Mouse (Mus musculus) hindlimb bud, embryonic 11.5 days (tissue): ENCODE measurements around the gene Gm48552.

Source experiments
- DNase-seq: peaks from one replicate; pipeline ENCODE4 v3.0.0-alpha.2; 2012; ENCODE audit warnings: low read depth, low spot score; ENCODE audit errors: extremely low spot score

Gm48552 gene

DNA sequence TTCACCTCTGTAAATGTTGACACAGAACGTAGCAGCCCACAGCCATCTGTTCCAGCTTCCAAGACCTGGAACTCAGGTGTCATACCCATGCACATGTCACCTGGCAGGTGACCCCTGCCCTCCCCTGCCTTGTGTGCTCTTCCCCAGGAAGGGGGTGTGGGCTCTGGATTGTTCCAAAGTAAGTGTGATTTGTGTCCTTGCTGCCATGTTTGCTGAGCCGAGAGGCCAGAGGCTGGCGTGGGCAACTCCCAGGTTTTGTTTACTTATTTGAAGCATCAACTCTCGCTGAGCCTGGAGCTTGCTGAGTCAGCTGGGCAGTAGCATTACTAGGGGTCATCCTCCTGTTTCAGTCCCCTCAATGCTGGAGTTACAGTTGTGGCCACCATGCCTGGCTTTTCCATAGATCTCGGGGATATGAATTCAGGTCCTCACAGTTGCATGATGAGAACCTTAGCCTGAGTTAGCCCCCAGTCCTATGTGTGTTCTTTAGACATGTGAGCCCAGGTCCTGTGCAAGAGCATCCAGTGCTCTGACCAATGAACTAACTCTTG is at the start of gene Gm48552:
TSS of gene Gm48552 (plus strand) at position 501 of the 551 bp plus-strand sequence.
- DNase-seq, result no peak

GRCm38 (mm10) chr10:81340551-81341332 is 48.1 kb upstream of the Gm48552 start:
- no peak for DNase-seq

- DNase-seq, result no peak
Measured at GRCm38 (mm10) chr10:81341333-81341949, 47.4 kb upstream of the Gm48552 start.

DNA sequence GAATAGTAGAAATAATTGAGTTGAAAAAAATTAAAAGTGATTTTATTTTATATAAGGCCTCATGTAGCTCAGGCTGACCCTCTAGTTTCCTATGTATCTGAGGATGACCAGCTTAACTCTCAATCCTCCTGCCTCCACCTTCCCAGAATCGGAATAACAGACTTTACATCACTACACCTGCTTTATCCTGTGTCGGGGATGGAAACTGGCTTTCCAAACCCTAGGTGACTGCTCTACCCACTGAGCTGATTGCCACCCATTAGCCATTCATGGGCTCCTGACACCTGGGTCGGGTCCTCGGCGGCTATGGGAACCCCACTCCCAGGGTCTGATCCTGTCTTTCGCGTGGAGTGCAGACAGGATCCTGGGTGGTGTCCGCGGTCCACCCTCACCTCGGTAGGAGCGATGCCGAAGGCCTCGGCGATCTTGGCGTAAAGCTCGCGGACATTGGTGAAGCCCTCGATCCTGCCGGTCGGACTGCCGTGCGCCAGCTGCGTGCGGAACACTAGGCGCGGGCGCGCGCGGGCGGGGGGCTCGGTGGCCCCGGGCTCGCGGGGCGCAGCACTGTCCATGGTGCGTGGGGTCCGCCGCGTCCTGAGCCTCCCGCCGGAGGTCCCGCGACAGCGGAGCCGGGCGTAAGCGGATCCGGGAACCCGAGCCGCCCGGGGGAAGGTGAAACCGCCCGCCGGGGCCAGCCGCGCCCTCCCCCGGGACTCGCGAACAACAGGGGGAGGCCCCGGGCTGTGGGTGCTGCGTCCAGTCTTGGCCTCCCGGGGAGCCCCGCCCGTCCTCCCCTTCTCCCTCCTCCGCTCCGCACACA is 45.9 kb upstream of the Gm48552 start, which contains the start of gene Gipc3:
TSS of gene Gipc3 (minus strand) at position 581 of the 820 bp plus-strand sequence.
- DNase-seq, result no peak

GRCm38 (mm10) chr10:81344421-81345161 is 44.2 kb upstream of the Gm48552 start:
- DNase-seq, result no peak

DNA sequence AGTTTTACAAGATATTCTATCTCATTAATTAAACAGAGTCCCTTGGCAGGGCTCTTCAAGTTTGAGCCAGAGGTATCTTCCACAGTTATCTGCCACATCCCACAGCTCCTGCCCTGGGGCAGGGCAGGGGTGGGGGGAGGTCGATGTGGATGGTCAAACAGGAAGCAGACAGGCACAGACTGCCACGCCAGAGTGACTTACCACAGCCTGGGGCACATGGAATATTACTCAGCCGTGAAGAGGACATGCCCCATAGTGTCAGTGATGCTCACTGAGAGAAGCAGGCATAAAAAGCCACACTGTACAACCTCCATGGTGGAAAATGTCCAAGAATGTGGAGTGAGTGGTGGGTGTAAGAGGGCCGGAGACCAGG is 43.7 kb upstream of the Gm48552 start:
- no peak for DNase-seq

GRCm38 (mm10) chr10:81346453-81347067 is 42.2 kb upstream of the Gm48552 start:
- DNase-seq, result no peak

GRCm38 (mm10) chr10:81349146-81349545 is 39.7 kb upstream of the Gm48552 start:
- no peak for DNase-seq

DNA sequence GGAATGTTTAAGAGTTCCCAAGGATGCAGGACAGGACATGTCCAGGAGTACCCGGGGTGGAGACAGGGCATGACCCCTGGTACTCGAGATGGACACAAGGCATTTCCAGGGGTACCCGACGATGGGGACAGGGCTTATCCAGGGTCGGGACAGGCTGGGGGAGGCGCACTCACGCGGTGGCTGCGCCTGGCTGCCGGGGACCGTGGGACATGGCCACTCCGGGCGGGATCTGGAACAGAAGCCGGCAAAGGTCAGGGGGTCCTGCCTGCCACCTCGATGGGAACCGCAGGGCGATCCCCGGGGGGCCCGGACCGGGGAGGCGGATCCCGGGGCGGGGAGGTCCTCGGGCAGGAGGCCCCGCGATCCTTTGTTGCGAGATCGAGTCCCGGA is 38.8 kb upstream of the Gm48552 start:
- DNase-seq, result no peak

- peak; percentile 89 for DNase-seq
Measured at GRCm38 (mm10) chr10:81350351-81351063, 38.3 kb upstream of the Gm48552 start, which contains the start of gene Hmg20b. TSS of gene Hmg20b (minus strand) at chr10:81350480.

DNA sequence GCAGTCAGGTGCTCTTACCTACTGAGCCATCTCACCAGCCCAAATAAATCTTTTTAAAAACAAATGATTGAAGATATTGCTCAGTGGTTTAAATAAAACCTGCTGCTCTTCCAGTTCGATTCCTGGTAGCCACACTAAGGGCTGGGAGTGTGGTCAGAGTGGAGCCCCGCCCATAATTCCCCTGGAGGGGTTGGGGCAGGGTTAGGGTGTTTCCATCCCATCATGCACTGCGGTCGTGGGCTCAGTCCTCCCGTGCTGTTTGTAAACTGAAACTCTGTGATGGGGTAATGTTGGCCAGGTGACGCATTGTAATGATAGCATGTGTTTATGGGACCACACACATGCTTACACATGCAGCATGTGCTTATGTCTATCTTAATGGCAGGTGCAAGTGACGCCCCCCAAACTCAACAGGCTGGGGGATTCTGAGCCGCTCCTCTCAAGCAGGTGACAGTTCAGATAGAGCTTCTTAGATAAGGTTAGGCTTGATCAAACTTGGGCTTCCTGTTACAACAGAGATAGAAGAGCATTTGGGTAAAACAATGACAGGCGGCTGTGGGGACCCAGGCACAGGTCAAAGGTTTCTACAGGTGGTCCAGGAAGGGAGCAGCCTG is 37.0 kb upstream of the Gm48552 start:
- DNase-seq, result no peak

- no peak for DNase-seq
Measured at GRCm38 (mm10) chr10:81354738-81355477, 33.9 kb upstream of the Gm48552 start.

GRCm38 (mm10) chr10:81355533-81355932 is 33.3 kb upstream of the Gm48552 start:
- no peak for DNase-seq

- DNase-seq, result no peak
Measured at GRCm38 (mm10) chr10:81356352-81356990, 32.3 kb upstream of the Gm48552 start.

DNA sequence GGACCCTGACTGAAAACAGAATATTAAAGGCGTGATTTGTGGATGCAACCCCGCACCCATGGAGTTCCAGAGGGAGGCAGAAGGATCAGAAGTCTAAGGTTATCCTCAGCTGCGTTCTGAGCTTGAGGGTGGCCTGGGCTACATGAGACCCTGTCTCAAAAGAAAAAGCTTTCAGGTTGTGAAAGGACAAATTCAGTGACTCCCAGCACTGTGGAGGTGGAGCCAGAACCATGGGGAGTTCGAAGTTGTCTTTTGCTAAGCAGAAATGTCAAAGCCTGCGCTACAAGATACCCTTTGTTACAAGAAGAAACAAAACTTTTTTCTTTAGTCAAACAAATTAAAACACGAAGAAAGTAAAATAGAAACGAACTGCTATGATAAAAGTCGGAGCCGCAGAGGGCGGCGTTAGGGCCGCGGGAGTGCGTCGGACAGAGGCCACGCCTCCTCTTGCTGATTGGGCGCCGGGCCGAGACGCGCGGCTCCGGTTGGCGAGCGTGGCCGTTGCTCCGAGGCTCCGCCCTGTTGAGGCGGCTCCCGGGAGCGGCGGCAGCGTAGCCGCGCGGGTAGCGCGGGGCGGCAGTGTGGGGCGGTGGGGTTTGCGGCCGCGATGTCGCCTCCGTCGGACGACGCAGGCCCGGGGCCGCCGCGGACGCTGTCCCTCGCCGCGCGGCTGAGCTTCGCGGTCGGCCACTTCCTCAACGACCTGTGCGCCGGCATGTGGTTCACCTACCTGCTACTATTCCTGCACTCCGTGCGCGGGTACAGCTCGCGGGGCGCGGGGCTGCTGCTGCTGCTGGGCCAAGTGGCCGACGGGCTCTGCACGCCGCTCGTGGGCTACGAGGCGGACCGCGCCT is 31.6 kb upstream of the Gm48552 start, which contains the start of gene Mfsd12:
TSS of gene Mfsd12 (plus strand) at position 501 of the 854 bp plus-strand sequence.
- no peak for DNase-seq

DNA sequence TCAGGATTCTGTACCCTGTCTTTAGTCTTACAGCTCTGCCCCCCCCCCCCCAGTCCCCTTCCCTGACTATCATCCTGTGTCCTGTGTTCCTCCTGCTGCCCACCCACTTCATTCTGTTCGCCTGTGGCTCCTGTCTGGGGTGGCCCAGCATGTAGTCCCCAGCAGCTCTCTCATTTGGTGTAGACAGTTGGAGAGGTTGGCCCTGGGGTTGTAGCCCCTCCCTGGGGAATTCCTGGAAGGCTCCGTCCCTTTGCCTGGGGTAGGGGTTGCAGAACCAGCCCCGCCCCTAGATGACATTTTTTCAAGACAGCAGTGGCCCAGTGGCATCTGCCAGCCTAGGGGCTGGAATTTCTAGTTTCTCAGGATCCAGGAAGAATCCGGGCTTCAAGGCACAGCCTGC is 30.6 kb upstream of the Gm48552 start:
- DNase-seq, result no peak

GRCm38 (mm10) chr10:81358841-81359240 is 30.0 kb upstream of the Gm48552 start:
- DNase-seq, result no peak
